Mouse (Mus musculus): ENCODE results near the gene Atxn3. TPM values are rescaled to one million over a fixed set of nuclear protein-coding genes. Genes with fewer than 3 reads are reported as not detected.

Atxn3 gene
- polyA plus RNA-seq, 1 experiment = 39.5 TPM

DNA sequence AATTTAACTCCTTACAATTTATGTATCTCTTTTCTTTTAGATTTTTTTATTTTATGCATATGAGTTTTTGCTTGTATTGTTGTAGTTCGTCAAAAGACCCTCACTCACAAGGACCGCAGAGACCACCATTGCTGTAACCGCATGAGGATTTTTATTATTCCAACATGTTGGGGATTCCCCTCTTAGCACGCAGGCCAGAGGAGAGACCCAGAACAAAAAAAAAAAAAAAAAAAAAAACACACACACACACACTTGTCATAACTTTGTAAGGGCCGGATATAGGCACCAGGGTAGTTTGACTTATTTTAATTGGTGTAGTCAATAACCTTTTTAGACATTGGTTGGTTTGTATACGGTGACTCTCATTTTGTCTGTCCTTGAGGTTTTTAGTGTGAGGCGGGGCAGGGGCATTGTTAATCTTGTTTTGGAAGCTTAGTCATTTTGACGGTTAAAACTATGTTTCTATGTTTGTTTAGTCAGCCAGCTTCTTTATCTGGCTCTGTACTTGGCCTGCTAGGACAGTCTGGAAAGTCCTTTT is 21.2 kb upstream of the Atxn3 start:
- H3K27ac ChIP-seq (ENCODE audit: insufficient read depth, low read depth, low read length) = no peak overlapping the region
- H3K4me3 ChIP-seq (ENCODE audit: insufficient read depth, low read length) = no peak overlapping the region
- TF ChIP-seq CTCF (IDR thresholded peaks at IDR 0.05; ENCODE audit: low read depth, low read length) (no peak), POLR2A (IDR thresholded peaks at IDR 0.05; ENCODE audit: borderline replicate concordance, low read depth, low read length) (no peak)
- H3K4me1 ChIP-seq (ENCODE audit: control insufficient read depth, insufficient read depth, low read length) = peaks cover 26% of the 10 kb centered on the region

DNA sequence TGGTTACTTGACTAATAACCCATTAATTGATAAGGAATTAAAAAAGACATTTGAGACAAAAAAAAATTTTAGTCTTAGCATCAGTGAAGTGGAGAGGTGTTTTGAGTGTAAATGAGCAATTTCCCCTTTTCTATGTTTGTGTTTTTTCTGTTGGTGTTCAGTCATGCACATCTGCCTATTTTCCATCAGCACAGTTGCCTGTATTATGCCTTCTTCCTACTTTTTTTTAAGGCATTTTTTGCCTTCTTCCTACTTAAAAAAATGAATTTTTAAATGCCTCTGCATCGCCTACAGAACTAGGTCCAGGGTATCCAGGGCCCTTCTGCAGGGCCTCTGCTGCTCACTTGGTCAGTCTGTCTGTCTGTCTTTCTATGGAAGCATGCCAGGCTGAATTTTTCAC is 20.5 kb upstream of the Atxn3 start:
- H3K27ac ChIP-seq (ENCODE audit: insufficient read depth, low read depth, low read length) = no peak overlapping the region
- peaks cover 29% of the 10 kb centered on the region for H3K4me1 ChIP-seq (ENCODE audit: control insufficient read depth, insufficient read depth, low read length)
- no peak overlapping the region for H3K4me3 ChIP-seq (ENCODE audit: insufficient read depth, low read length)
- TF ChIP-seq CTCF (IDR thresholded peaks at IDR 0.05; ENCODE audit: low read depth, low read length) = no peak
- TF ChIP-seq POLR2A (IDR thresholded peaks at IDR 0.05; ENCODE audit: borderline replicate concordance, low read depth, low read length) = no peak

DNA sequence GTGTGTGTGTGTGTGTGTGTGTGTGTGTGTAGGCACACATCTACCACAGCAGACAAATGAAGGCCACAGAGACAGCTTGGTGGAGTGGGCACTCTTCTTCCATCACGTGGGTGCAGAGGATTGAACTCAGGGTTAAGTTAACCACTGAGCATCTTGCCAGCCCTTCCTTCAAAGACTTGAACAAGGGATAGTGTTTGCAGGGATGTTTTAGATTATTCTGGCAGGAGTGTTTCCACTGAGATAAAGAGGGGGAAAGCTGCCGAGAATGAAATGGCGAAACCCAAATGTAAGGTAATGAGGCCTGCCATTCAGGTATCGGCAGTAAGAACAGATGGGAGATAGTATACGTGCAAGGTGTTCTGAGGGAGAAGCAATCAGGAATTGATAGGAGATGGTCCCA is 20.1 kb upstream of the Atxn3 start:
- no peak overlapping the region for H3K4me3 ChIP-seq (ENCODE audit: insufficient read depth, low read length)

DNA sequence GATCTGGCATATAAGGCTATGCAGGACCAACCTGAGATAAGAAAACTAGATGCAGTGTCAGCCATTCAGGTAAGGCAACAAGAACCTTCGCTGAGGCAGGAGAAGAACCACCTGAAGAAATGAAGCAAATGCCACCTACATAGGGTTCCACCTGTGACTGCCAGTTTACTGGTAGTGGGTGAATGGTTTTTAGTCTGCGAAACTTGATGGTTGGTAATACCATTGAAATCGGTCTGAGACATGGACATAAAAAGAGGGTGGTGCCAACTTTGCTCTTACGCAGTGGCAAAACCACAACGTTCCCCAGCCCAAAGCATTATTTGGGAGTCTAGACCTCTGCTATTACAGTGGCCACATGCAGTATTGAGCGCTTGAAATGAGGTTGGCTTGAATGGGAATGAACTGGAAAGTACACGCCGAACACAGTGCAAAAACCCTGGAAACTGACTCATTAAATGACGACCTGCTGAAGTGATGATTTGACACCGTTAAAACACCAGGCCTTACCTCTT is 19.4 kb upstream of the Atxn3 start:
- H3K27ac ChIP-seq (ENCODE audit: insufficient read depth, low read depth, low read length) = no peak overlapping the region
- TF ChIP-seq CTCF (IDR thresholded peaks at IDR 0.05; ENCODE audit: low read depth, low read length) (no peak), POLR2A (IDR thresholded peaks at IDR 0.05; ENCODE audit: borderline replicate concordance, low read depth, low read length) (no peak)
- H3K4me3 ChIP-seq (ENCODE audit: insufficient read depth, low read length) = peak overlapping the region; percentile 83; the same call in 1 of the 2 replicates
- peaks cover 38% of the 10 kb centered on the region for H3K4me1 ChIP-seq (ENCODE audit: control insufficient read depth, insufficient read depth, low read length)

More for the DNA sequence above, 20.1 kb upstream of the Atxn3 start:
- Histone ChIP-seq H3K4me1 (ENCODE audit: control insufficient read depth, insufficient read depth, low read length) (peaks cover 33% of the 10 kb centered on the region), H3K27ac (ENCODE audit: insufficient read depth, low read depth, low read length) (no peak overlapping the region)
- TF ChIP-seq CTCF (IDR thresholded peaks at IDR 0.05; ENCODE audit: low read depth, low read length) = no peak
- TF ChIP-seq POLR2A (IDR thresholded peaks at IDR 0.05; ENCODE audit: borderline replicate concordance, low read depth, low read length) = no peak

DNA sequence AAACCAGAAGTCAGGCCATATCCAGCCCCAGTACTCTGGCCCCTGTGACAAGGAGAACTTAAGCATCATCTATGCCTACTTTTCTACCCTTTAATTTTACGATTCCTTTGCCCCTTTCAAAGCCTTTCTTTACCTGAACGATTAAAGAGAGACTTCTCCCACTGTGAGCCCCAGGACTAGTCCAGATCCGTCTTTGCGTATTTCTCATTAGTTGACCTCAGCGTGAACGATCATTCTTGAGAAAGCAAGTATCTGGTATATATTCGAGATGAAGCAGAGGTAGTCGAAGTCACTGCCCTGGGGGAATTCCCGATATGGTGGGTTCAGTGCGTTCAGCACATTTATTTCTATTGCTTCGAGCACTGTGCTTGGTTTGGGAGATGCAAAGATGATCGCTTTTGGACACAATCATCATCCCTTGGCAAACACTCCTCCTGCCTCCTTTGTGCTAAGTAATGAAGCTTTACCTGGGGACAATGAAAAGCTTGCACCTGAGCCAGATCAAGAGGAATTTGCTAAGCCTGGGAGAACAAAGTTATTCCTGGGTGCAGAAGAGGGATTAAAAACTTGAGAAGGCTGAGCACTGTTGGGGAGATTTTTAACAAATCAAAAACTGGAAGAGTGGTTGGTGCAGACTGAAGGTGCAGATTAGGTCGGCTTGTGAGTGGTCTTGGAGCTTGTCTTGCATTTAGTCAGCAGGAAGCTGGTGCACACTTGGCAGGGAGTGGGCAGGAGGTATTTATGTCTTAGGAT is 18.8 kb upstream of the Atxn3 start:
- Histone ChIP-seq H3K4me1 (ENCODE audit: control insufficient read depth, insufficient read depth, low read length) (peaks cover 42% of the 10 kb centered on the region), H3K27ac (ENCODE audit: insufficient read depth, low read depth, low read length) (peak overlapping the region; percentile 93), H3K4me3 (ENCODE audit: insufficient read depth, low read length) (peak overlapping the region; percentile 83)
- TF ChIP-seq POLR2A (IDR thresholded peaks at IDR 0.05; ENCODE audit: borderline replicate concordance, low read depth, low read length) (no peak), CTCF (IDR thresholded peaks at IDR 0.05; ENCODE audit: low read depth, low read length) (no peak)

DNA sequence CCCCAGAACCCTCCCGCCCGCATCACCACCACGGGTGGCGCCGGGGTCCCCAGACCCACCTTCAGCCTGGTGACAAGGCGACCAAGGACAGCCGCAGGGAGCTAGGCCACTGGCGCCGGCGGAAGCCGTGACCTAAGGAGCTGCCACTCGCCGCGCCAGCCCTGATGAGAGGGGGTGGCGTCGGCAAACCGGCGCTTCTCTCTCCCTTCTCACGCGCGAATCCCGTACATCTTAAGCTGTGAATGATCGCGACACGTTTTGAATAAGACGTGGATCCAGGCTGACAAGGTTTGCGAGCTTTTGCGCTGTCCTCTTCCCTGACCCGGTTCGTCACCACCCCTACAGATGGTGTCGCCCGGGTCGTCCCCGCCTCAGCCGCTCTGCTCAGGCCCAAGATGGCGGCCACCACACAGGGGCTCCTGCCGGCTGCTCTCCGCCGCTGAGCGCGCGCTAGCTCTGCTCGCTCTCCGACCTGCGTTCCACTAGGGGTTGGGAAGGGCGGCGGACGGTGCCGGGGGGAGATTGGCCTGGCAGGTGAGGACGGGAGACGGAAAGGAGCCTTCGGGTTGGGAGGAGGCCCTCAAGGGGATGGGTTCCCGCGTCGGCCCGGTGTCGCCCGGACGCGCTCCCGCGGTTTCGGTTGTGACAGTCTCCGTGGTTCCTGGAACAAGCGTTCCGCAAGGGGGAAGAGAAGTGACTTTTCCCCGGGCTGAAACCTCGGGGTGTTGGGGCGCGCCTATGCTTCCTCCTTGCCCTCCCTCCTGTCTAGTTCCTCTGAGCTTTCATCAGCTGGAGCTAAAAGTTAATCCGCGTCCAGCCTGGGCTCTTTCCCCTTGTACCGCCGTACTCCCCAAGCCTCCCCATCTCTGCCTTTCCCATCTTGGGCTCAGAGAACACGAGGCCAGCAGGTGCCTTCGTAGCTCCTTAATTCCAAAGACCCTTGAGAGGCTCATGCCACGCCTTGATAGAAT is 17.8 kb upstream of the Atxn3 start, which contains the start of gene Cpsf2:
Gene Cpsf2 (plus strand): TSS at position 388 of the 971 bp plus-strand sequence.
- no peak for TF ChIP-seq CTCF (IDR thresholded peaks at IDR 0.05; ENCODE audit: low read depth, low read length)
- no peak; the same call in 1 of the 2 replicates for TF ChIP-seq POLR2A (IDR thresholded peaks at IDR 0.05; ENCODE audit: borderline replicate concordance, low read depth, low read length)
- Histone ChIP-seq H3K27ac (ENCODE audit: insufficient read depth, low read depth, low read length) (peak within 1 kb of the TSS; percentile 93), H3K4me1 (ENCODE audit: control insufficient read depth, insufficient read depth, low read length) (peaks cover 44% of the 10 kb centered on the region), H3K4me3 (ENCODE audit: insufficient read depth, low read length) (peak within 1 kb of the TSS; percentile 83)

DNA sequence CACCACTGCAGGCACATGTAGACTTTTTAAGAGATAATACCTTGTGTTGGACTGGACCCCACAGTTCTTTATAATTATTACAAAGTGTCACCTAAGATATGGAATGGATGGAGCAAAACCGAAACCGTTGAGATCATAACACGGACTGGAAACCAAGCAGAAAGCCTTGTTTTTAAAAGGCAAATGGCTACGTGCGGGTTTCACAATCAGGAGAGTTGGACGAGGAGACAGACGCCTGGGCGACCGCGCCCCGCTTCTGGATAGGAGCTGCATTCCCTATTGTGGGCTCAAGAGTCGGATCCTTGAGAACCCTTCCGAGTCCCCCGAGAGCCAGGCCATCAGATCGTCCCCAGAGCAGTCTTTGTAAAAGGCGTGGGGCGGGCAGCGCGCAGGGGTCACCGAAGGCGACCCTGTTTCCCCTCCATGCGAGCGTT is 17.1 kb upstream of the Atxn3 start:
- TF ChIP-seq CTCF (IDR thresholded peaks at IDR 0.05; ENCODE audit: low read depth, low read length) (no peak), POLR2A (IDR thresholded peaks at IDR 0.05; ENCODE audit: borderline replicate concordance, low read depth, low read length) (no peak)
- peak overlapping the region; percentile 93 for H3K27ac ChIP-seq (ENCODE audit: insufficient read depth, low read depth, low read length)
- peak overlapping the region; percentile 83 for H3K4me3 ChIP-seq (ENCODE audit: insufficient read depth, low read length)
- H3K4me1 ChIP-seq (ENCODE audit: control insufficient read depth, insufficient read depth, low read length) = peaks cover 42% of the 10 kb centered on the region

DNA sequence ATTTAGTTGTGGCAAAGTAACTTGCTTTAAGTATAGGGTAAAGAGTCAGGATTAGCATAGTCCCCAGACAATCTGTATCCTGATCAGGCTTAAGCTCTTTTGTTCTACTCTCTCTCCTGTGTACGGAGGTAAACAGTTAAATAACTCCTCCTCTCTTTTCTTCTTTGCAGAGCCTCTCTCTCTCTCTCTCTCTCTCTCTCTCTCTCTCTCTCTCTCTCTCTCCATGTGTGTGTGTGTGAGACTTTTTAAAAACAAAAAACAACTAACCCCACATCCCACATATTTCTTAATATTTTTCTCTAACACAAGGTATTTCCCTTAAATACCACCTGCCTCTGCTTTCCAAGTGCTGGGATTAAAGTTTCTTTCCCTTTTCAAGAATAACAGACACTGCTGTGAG is 16.5 kb upstream of the Atxn3 start:
- peak overlapping the region; percentile 93; the same call in 1 of the 2 replicates for H3K27ac ChIP-seq (ENCODE audit: insufficient read depth, low read depth, low read length)
- H3K4me1 ChIP-seq (ENCODE audit: control insufficient read depth, insufficient read depth, low read length) = peaks cover 37% of the 10 kb centered on the region
- TF ChIP-seq POLR2A (IDR thresholded peaks at IDR 0.05; ENCODE audit: borderline replicate concordance, low read depth, low read length) (no peak), CTCF (IDR thresholded peaks at IDR 0.05; ENCODE audit: low read depth, low read length) (no peak)
- peak overlapping the region; percentile 83 for H3K4me3 ChIP-seq (ENCODE audit: insufficient read depth, low read length)

DNA sequence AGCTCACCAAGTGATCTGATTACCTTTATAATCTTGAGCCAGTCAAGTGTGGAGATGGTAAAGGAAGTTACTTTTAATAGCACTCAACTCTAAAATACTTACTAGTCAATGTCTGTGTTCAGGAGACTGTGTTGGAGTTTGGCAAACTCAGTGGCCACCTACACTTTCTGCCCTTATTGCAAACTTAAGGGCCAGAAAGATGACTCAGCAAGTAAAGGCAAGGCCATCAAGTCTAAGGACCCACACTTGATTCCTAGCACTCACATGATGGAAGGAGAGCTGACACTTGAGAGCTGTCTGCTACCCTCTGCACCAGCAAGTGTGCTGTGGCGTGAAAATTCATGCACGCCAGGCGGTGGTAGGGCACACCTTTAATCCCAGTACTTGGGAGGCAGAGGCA is 14.2 kb upstream of the Atxn3 start:
- Histone ChIP-seq H3K4me3 (ENCODE audit: insufficient read depth, low read length) (no peak overlapping the region), H3K27ac (ENCODE audit: insufficient read depth, low read depth, low read length) (no peak overlapping the region), H3K4me1 (ENCODE audit: control insufficient read depth, insufficient read depth, low read length) (peaks cover 24% of the 10 kb centered on the region)
- TF ChIP-seq CTCF (IDR thresholded peaks at IDR 0.05; ENCODE audit: low read depth, low read length) (no peak), POLR2A (IDR thresholded peaks at IDR 0.05; ENCODE audit: borderline replicate concordance, low read depth, low read length) (no peak)
